Mouse (Mus musculus) adrenal gland (tissue): ENCODE measurements around the gene Ptprcap.

ENCODE experiments used
- intact Hi-C: fragments of 180-260 bp; cut with DNase I; formaldehyde crosslinking; loops from one replicate; pipeline ENCODE4 v1.15.1; 2025

Gene Ptprcap

GRCm38 (mm10) chr19:4163543-4163887, 10.1 kb downstream of the Ptprcap start:
- intact Hi-C loops, result no loop called here

- intact Hi-C loops, result no loop called here
These were observed 10.7 kb downstream of the Ptprcap start for GRCm38 (mm10) chr19:4164100-4164499.

- intact Hi-C loops, result no loop called here
These were observed 11.3 kb downstream of the Ptprcap start for GRCm38 (mm10) chr19:4164721-4165120.

GRCm38 (mm10) chr19:4166678-4167476, 13.5 kb downstream of the Ptprcap start:
- intact Hi-C loops, result no loop called here

GRCm38 (mm10) chr19:4169378-4169784, 16.0 kb downstream of the Ptprcap start:
- intact Hi-C loops, result no loop called here

- intact Hi-C loops, result no loop called here
These were observed 16.4 kb downstream of the Ptprcap start for GRCm38 (mm10) chr19:4169810-4170209.

- intact Hi-C loops, result no loop called here
These were observed 17.5 kb downstream of the Ptprcap start for GRCm38 (mm10) chr19:4170723-4171392.

GRCm38 (mm10) chr19:4171393-4172290, 18.2 kb downstream of the Ptprcap start:
- intact Hi-C loops, result no loop called here

GRCm38 (mm10) chr19:4172925-4173324, 19.5 kb downstream of the Ptprcap start:
- intact Hi-C loops, result no loop called here

GRCm38 (mm10) chr19:4175368-4175947, 22.1 kb downstream of the Ptprcap start, which contains the start of gene Carns1:
Gene Carns1 (minus strand): TSS chr19:4175479.
- intact Hi-C loops, result no loop called here

GRCm38 (mm10) chr19:4180411-4180810, 27.0 kb downstream of the Ptprcap start:
- intact Hi-C loops, result no loop called here

GRCm38 (mm10) chr19:4181892-4182291, 28.5 kb downstream of the Ptprcap start:
- intact Hi-C loops, result no loop called here

GRCm38 (mm10) chr19:4183689-4184088, 30.3 kb downstream of the Ptprcap start:
- intact Hi-C loops, result no loop called here

GRCm38 (mm10) chr19:4184976-4185975, 31.9 kb downstream of the Ptprcap start:
- intact Hi-C loops, result no loop called here

GRCm38 (mm10) chr19:4187303-4187702, 33.9 kb downstream of the Ptprcap start:
- intact Hi-C loops, result no loop called here

GRCm38 (mm10) chr19:4189051-4189620, 35.7 kb downstream of the Ptprcap start:
- intact Hi-C loops, result no loop called here

- intact Hi-C loops, result no loop called here
These were observed 37.5 kb downstream of the Ptprcap start, which contains the start of gene Tbc1d10c for GRCm38 (mm10) chr19:4190831-4191334. Gene Tbc1d10c (minus strand): TSS chr19:4191284.

- intact Hi-C loops, result no loop called here
These were observed 38.3 kb downstream of the Ptprcap start, which contains the start of gene Ppp1ca for GRCm38 (mm10) chr19:4191528-4192250. Gene Ppp1ca (plus strand): TSS chr19:4192065.
